Mouse (Mus musculus): Measurements from ENCODE around the gene Zfp638. TPM values are rescaled to one million over a fixed set of nuclear protein-coding genes. Genes with fewer than 3 reads are reported as not detected.
"Not testable (repeated sequence)": the region's sequence is repeated elsewhere in the genome, so short reads cannot be mapped to it uniquely, and the experiment has no call there.

Zfp638 gene
- polyA plus RNA-seq (2015; fragmentation: Nextera tagmentation; extraction: Ambion mirVana), result 56.6 and 58.7 TPM in 2 replicates

- under 1% methylated on average over 50 of the region's 50 CpGs for WGBS
Observed at GRCm38 (mm10) chr6:83866954-83867597, at the start of gene Zfp638. Gene Zfp638 (plus strand): TSS chr6:83867109.

GRCm38 (mm10) chr6:83818996-83819395 is 47.9 kb upstream of the Zfp638 start:
- no peak overlapping the region for H3K27ac ChIP-seq (ENCODE audit: low read length)
- no peaks in the 10 kb centered on the region for H3K27me3 ChIP-seq (ENCODE audit: control insufficient read depth, insufficient read depth, low read depth, low read length)
- peaks cover 8% of the 10 kb centered on the region; the same call in 1 of the 2 replicates for H3K9me3 ChIP-seq (ENCODE audit: control insufficient read depth, low read length)
- H3K36me3 ChIP-seq (ENCODE audit: control insufficient read depth, insufficient read depth, low read length), result peaks cover 8% of the 10 kb centered on the region; the same call in 1 of the 2 replicates
- 0 out of 2 replicates have a peak, but pooled peaks cover 3% of the 10 kb centered on the region for H3K4me1 ChIP-seq (replicated peaks; ENCODE audit: control insufficient read depth, insufficient read depth, low read length)
- WGBS, result 79% methylated on average over 1 of the region's 1 CpGs
- no peak overlapping the region for H3K4me2 ChIP-seq (ENCODE audit: low read depth, low read length)
- H3K9ac ChIP-seq (ENCODE audit: low read length), result no peak overlapping the region
- ATAC-seq (ENCODE audit: low read depth), result no peak
- H3K4me3 ChIP-seq (ENCODE audit: low read length), result no peak overlapping the region

More at GRCm38 (mm10) chr6:83866954-83867597, at the start of gene Zfp638:
- Histone ChIP-seq H3K27ac (ENCODE audit: low read length) (peak within 1 kb of the TSS; percentile 68), H3K36me3 (ENCODE audit: control insufficient read depth, insufficient read depth, low read length) (no peaks in the 10 kb centered on the region), H3K9ac (ENCODE audit: low read length) (peak within 1 kb of the TSS; percentile 67), H3K4me2 (ENCODE audit: low read depth, low read length) (peak within 1 kb of the TSS; percentile 93), H3K4me1 (replicated peaks; ENCODE audit: control insufficient read depth, insufficient read depth, low read length) (0 out of 2 replicates have a peak, but pooled peaks cover 2% of the 10 kb centered on the region), H3K9me3 (ENCODE audit: control insufficient read depth, low read length) (no peaks in the 10 kb centered on the region), H3K27me3 (ENCODE audit: control insufficient read depth, insufficient read depth, low read depth, low read length) (no peaks in the 10 kb centered on the region), H3K4me3 (ENCODE audit: low read length) (peak within 1 kb of the TSS; percentile 68)
- peak; percentile 98 for ATAC-seq (ENCODE audit: low read depth)

- H3K9me3 ChIP-seq (ENCODE audit: control insufficient read depth, low read length), result peaks cover 6% of the 10 kb centered on the region; the same call in 1 of the 2 replicates
- H3K4me3 ChIP-seq (ENCODE audit: low read length), result no peak overlapping the region
- no peaks in the 10 kb centered on the region for H3K27me3 ChIP-seq (ENCODE audit: control insufficient read depth, insufficient read depth, low read depth, low read length)
- H3K9ac ChIP-seq (ENCODE audit: low read length), result no peak overlapping the region
- H3K4me2 ChIP-seq (ENCODE audit: low read depth, low read length), result no peak overlapping the region
- ATAC-seq (ENCODE audit: low read depth), result no peak
- WGBS, result 81% methylated on average over 2 of the region's 2 CpGs
- 0 out of 2 replicates have a peak, but pooled peaks cover 3% of the 10 kb centered on the region for H3K4me1 ChIP-seq (replicated peaks; ENCODE audit: control insufficient read depth, insufficient read depth, low read length)
- H3K36me3 ChIP-seq (ENCODE audit: control insufficient read depth, insufficient read depth, low read length), result peaks cover 4% of the 10 kb centered on the region; the same call in 1 of the 2 replicates
- H3K27ac ChIP-seq (ENCODE audit: low read length), result no peak overlapping the region
Observed at GRCm38 (mm10) chr6:83820727-83821515, 46.0 kb upstream of the Zfp638 start.

- WGBS, result 32% methylated on average over 2 of the region's 2 CpGs
- Histone ChIP-seq H3K27me3 (ENCODE audit: control insufficient read depth, insufficient read depth, low read depth, low read length) (no peaks in the 10 kb centered on the region), H3K9me3 (ENCODE audit: control insufficient read depth, low read length) (peaks cover 3% of the 10 kb centered on the region; the same call in 1 of the 2 replicates), H3K4me3 (ENCODE audit: low read length) (no peak overlapping the region), H3K4me1 (replicated peaks; ENCODE audit: control insufficient read depth, insufficient read depth, low read length) (0 out of 2 replicates have a peak, but pooled peaks cover 3% of the 10 kb centered on the region), H3K27ac (ENCODE audit: low read length) (no peak overlapping the region), H3K4me2 (ENCODE audit: low read depth, low read length) (no peak overlapping the region), H3K9ac (ENCODE audit: low read length) (no peak overlapping the region), H3K36me3 (ENCODE audit: control insufficient read depth, insufficient read depth, low read length) (0 out of 2 replicates have a peak, but pooled peaks cover 4% of the 10 kb centered on the region)
- no peak for ATAC-seq (ENCODE audit: low read depth)
Observed at GRCm38 (mm10) chr6:83821856-83822255, 45.1 kb upstream of the Zfp638 start.

GRCm38 (mm10) chr6:83830941-83831605 is 35.8 kb upstream of the Zfp638 start:
- no peaks in the 10 kb centered on the region for H3K9me3 ChIP-seq (ENCODE audit: control insufficient read depth, low read length)
- no peaks in the 10 kb centered on the region for H3K27me3 ChIP-seq (ENCODE audit: control insufficient read depth, insufficient read depth, low read depth, low read length)
- H3K4me3 ChIP-seq (ENCODE audit: low read length), result peak overlapping the region; percentile 67
- H3K4me1 ChIP-seq (replicated peaks; ENCODE audit: control insufficient read depth, insufficient read depth, low read length), result peaks cover 3% of the 10 kb centered on the region; the same call in 1 of the 2 replicates
- no peaks in the 10 kb centered on the region for H3K36me3 ChIP-seq (ENCODE audit: control insufficient read depth, insufficient read depth, low read length)
- ATAC-seq (ENCODE audit: low read depth), result peak; percentile 75; the same call in 1 of the 2 replicates
- WGBS, result under 1% methylated on average over 35 of the region's 35 CpGs
- H3K4me2 ChIP-seq (ENCODE audit: low read depth, low read length), result peak overlapping the region; percentile 96
- H3K9ac ChIP-seq (ENCODE audit: low read length), result peak overlapping the region; percentile 77
- peak overlapping the region; percentile 86 for H3K27ac ChIP-seq (ENCODE audit: low read length)

DNA sequence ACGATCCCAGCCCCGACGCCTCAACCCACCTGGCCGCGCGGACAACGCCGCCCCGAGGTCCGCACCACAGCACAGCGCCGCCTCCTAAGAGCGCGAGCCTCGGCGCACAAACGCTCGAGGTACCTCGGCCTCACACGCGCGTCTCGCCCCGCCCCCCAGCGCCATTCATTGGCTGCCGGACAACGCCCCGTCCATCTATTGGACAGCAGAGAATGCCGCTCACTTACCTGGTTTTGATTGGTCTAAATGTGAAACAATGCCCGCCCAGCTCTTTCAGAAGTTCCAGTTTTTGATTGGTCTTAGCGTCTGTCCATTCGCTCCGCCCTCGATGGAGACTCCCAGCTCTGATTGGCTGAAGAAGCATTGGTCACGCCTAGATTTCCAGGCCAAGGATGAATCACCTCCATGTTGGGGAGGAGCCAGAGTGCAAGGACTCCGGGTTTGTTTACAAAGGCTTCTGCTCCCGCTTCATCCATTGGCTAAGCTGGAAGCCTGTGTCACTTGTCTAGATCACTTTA is 35.2 kb upstream of the Zfp638 start, which contains the start of gene Paip2b:
Paip2b (minus strand) TSS at position 136 of the 518 bp plus-strand sequence.
- Histone ChIP-seq H3K36me3 (ENCODE audit: control insufficient read depth, insufficient read depth, low read length) (no peaks in the 10 kb centered on the region), H3K4me2 (ENCODE audit: low read depth, low read length) (peak within 1 kb of the TSS; percentile 96), H3K4me1 (replicated peaks; ENCODE audit: control insufficient read depth, insufficient read depth, low read length) (peaks cover 3% of the 10 kb centered on the region; the same call in 1 of the 2 replicates), H3K27me3 (ENCODE audit: control insufficient read depth, insufficient read depth, low read depth, low read length) (no peaks in the 10 kb centered on the region), H3K9ac (ENCODE audit: low read length) (peak within 1 kb of the TSS; percentile 77), H3K9me3 (ENCODE audit: control insufficient read depth, low read length) (no peaks in the 10 kb centered on the region), H3K27ac (ENCODE audit: low read length) (peak within 1 kb of the TSS; percentile 86), H3K4me3 (ENCODE audit: low read length) (peak within 1 kb of the TSS; percentile 67)
- peak; percentile 99 for ATAC-seq (ENCODE audit: low read depth)
- under 1% methylated on average over 37 of the region's 37 CpGs for WGBS

DNA sequence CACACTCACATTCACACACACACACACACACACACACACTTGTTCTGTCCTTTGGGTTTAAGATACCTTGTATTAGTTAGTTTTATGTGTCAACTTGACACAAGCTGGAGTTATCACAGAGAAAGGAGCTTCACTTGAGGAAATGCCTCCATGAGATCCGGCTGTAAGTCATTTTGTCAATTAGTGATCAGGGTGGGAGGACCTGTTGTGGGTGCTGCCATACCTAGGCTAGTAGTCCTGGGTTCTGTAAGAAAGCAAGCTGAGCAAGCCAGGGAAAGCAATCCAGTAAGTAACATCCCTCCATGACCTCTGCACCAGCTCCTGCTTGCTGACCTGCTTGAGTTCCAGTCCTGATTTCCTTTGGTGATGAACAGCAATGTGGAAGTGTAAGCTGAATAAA is 34.5 kb upstream of the Zfp638 start:
- Histone ChIP-seq H3K9ac (ENCODE audit: low read length) (peak overlapping the region; percentile 25), H3K27ac (ENCODE audit: low read length) (peak overlapping the region; percentile 76), H3K4me2 (ENCODE audit: low read depth, low read length) (peak overlapping the region; percentile 57), H3K4me3 (ENCODE audit: low read length) (peak overlapping the region; percentile 43)
- WGBS, result 67% methylated on average over 1 of the region's 1 CpGs
- H3K36me3 ChIP-seq (ENCODE audit: control insufficient read depth, insufficient read depth, low read length); H3K9me3 ChIP-seq (ENCODE audit: control insufficient read depth, low read length); H3K27me3 ChIP-seq (ENCODE audit: control insufficient read depth, insufficient read depth, low read depth, low read length); ATAC-seq (ENCODE audit: low read depth); H3K4me1 ChIP-seq (replicated peaks; ENCODE audit: control insufficient read depth, insufficient read depth, low read length): not testable (repeated sequence)

DNA sequence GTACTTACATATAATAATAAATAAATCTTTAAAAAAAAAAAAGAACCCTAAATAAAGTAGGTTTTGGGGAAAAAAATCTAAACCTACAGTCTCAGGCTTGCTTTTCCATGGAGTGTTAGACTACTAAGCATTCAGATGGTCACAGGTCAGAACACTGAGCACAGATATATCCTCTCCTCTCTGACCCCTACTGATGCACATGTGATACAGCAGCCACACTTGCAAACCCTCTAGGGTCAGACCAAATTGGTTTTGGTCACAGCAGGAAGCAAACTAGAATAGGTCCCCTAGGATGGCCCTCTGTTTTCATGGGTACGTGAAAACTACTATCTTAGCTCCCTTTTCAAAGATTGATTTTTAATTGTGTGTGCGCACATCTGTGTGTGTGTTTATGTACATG is 30.1 kb upstream of the Zfp638 start:
- Histone ChIP-seq H3K36me3 (ENCODE audit: control insufficient read depth, insufficient read depth, low read length) (no peaks in the 10 kb centered on the region), H3K27me3 (ENCODE audit: control insufficient read depth, insufficient read depth, low read depth, low read length) (no peaks in the 10 kb centered on the region), H3K9ac (ENCODE audit: low read length) (no peak overlapping the region), H3K4me3 (ENCODE audit: low read length) (no peak overlapping the region), H3K9me3 (ENCODE audit: control insufficient read depth, low read length) (no peaks in the 10 kb centered on the region), H3K4me2 (ENCODE audit: low read depth, low read length) (no peak overlapping the region), H3K4me1 (replicated peaks; ENCODE audit: control insufficient read depth, insufficient read depth, low read length) (no peaks in the 10 kb centered on the region), H3K27ac (ENCODE audit: low read length) (no peak overlapping the region)
- ATAC-seq (ENCODE audit: low read depth), result no peak
- 82% methylated on average over 2 of the region's 2 CpGs for WGBS
